Mouse (Mus musculus) mesoderm, embryonic 11.5 days (tissue): ENCODE measurements around the gene Ints5.

Experiments used
- DNase-seq: peaks from one replicate; pipeline ENCODE4 v3.0.0-alpha.2; 2012; ENCODE audit warnings: low read depth, low spot score

The Ints5 gene

DNA sequence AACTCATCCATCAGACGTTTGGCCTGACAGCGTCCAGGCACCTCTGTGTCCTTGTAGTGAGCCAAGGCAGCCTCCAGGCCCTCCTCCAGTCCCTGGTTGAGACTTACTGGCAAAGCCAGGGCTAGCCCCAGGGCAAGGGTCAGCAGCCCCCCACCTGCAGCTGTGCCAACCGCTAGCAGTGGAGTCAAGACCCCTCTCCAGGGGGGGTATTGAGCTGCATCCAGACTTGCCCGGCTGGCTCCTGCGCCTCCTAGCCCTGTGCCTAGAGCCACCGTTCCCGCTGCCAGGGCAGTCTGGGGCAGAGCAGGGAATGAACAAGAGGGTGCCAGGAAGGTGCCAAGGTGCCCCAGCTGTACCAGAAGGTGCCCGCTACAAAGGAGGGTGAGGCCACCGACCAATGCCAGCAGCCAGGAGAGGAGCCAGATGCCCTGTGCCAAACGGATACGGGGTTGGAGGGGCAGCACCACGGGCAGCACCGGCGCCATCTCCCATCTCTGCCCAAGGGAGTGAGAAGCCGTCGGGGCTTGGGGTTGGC is 36.0 kb downstream of the Ints5 start:
- no peak for DNase-seq

GRCm38 (mm10) chr19:8929224-8930088 is 36.7 kb downstream of the Ints5 start, which contains the start of the genes Rom1 and Eml3:
Rom1 (minus strand) TSS chr19:8929356.
Eml3 (plus strand) TSS chr19:8929552.
- peak; percentile 80 for DNase-seq

- no peak for DNase-seq
These were observed 37.3 kb downstream of the Ints5 start for GRCm38 (mm10) chr19:8930117-8930516.

DNA sequence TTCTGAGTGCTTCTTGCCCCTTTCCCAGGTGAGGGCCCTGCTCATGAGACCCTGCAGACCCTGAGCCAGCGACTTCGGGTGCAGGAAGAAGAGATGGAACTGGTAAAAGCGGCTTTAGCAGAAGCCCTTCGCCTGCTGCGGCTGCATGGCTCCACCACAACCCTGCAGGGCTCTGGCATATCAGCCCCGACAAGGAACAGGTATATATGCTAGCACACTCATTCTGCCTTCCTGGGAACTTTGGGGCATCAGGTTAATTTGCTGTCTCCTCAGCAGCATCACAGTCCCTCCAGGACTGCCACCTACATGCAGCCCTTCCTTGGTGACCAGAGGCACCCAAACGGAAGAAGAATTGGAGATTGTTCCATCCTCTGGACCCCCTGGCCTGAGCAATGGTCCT is 38.0 kb downstream of the Ints5 start:
- DNase-seq = no peak

- no peak for DNase-seq
These were observed 43.9 kb downstream of the Ints5 start for GRCm38 (mm10) chr19:8936736-8937135.

DNA sequence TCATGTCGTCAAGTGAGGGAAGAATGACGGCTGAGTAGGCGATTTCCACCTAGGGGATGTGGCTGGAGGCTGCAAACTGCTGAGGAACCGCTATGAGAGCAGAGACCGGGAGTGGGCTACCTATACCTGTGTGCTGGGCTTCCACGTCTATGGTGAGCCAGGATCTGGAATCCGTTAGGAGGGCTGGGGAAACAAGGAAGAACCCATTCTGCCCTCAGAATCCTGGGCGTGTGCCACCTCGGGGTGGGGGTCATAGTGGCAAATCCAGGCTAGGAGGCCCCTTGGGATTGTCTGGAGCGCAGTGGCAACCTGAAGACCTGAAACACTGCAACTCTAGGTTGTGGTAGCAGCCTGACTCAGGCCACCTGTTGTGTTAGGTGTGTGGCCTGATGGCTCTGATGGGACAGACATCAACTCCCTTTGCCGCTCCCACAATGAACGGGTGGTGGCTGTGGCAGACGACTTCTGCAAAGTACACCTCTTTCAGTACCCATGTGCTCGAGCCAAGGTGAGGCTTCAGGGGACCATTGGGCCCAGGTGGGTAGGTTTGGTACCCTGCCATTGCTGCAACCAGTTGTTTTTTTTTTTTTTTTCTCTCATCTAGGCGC is 47.8 kb downstream of the Ints5 start:
- DNase-seq = no peak

GRCm38 (mm10) chr19:8941136-8941514 is 48.3 kb downstream of the Ints5 start:
- DNase-seq = no peak

- peak; percentile 98 for DNase-seq
These were observed 48.9 kb downstream of the Ints5 start, which contains the start of gene Mta2 for GRCm38 (mm10) chr19:8941515-8942217. Mta2 (plus strand) TSS chr19:8941875.

DNA sequence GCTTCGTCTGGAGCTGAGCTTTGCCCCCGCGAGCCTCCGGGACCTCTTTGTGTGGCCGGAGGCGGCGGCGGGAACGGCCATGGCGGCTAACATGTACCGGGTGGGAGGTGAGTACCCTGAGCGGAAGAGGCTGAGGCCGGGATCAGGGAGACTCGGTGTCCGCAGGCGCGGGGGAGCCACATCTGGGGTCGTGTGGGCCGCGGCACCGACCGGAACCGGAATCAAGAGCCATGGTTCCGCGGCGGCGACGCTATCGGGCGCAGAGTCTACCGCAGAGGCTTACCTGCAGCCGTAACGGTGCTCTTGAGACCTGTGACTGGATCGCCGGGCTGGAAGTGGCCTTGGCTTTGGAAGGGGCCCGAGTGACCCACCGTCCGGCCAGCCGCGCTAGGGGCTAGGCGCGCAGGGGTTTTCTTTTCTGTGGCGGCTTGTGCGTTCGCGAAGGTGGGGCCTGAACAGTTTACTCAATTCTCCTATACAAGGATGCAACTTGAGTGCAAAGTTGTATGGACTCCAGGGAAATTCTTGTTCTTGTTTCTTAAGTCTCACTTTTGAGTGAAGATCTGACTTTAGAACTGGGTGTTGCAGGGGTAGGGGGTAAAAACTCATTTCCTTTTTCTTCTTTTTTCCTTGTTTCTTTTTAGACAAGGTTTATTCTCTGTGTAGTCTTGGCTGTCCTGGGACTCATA is 49.6 kb downstream of the Ints5 start:
- DNase-seq = no peak

DNA sequence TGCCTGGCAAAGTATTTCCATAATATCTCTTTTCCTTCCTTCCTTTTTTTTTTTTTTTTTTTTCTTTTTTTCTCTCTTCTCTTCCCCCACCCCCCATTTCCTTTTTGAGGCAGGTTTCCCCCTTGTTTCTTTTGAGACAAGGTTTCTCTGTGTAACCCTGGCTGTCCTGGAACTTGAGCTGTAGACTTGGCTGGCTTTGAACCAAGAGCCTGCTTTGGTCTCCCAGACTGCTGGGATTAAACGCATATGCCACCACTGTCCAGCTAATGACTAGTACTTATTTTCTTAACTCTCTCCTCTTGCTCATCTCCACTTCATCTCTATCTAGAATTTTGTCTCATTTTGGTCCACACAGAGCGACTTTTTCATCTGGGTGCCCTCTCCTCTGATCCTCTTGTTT is 50.2 kb downstream of the Ints5 start:
- DNase-seq = no peak

DNA sequence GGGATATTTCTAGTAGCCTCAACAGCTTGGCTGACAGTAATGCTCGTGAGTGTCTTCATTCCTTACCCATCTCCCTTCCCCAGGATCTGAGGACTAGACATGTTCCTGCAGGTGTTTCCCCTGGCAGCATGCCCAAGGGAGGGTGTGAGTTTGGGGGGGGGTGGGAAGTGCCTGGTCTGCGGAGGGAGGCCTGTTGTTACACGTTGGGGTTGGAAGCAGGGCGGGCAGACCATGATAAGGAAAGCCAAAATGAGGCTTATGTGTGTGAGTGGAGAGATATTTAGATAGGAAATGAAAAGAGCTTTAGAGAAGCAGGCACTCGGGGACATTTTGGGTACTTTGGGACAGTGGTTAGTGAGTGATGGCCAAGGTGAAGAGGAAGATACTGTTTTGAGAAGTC is 51.3 kb downstream of the Ints5 start:
- no peak for DNase-seq

- DNase-seq = peak; percentile 86
These were observed 51.9 kb downstream of the Ints5 start for GRCm38 (mm10) chr19:8944750-8945149.

DNA sequence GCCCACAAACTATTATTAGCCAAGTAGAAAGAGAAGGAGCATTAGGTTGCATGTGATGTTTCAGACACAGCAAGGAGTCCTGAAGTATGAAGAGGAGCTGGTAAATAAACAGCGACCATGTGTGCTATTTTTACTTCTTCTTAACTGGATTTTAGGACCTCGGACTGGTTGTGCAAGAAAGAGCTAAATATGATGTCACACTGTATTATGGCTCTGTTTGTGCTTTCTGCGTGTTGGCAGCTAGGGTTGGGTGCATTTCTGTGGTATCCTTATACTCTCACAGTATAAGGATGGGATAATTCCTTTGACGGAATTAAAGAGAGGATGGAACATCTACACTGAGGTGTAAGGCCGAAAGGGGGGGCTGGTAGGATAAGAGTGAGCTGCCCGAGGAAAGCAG is 52.4 kb downstream of the Ints5 start:
- no peak for DNase-seq

DNA sequence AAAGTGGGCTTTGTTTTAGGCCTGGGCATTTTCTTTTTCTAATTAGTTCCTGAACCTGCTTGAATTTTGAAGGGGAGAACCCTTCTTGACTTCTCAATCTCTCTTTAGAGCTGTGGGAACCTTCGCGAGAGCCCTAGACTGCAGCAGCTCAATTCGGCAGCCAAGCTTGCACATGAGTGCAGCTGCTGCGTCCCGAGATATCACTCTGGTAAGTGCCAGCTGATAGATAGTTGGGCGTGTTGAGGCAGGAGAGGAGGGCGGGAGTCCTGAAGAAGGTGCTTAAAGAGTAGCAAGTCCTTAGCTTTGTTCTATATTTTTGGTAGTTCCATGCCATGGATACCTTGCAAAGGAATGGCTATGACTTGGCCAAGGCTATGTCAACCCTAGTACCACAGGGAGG is 54.1 kb downstream of the Ints5 start:
- DNase-seq = no peak
